Mouse (Mus musculus) myocyte (in vitro differentiated cells): ENCODE measurements around the gene Dapk2.
A peak's percentile ranks its signal among the peaks of the same experiment; 100 is the strongest.

Experiments
- CEBPB ChIP-seq: IDR thresholded peaks from 2 replicates; pipeline ENCODE4 v1.6.1; 2011; ENCODE audit warnings: mild to moderate bottlenecking, moderate library complexity; ENCODE audit not compliant: poor library complexity, insufficient read depth, severe bottlenecking
- MYOD1 ChIP-seq, 3 experiments: IDR thresholded peaks; one replicate each; pipeline ENCODE4 v1.6.1; 2011; ENCODE audit warnings: control low read depth in 2 of 3, low read depth in 2 of 3, mild to moderate bottlenecking in 2 of 3, moderate library complexity in 1 of 3; ENCODE audit not compliant: insufficient read length in 2 of 3, control insufficient read depth in 1 of 3
- TCF12 ChIP-seq: IDR thresholded peaks from one replicate; pipeline ENCODE4 v1.6.1; 2011; ENCODE audit warnings: mild to moderate bottlenecking, control low read depth; ENCODE audit not compliant: poor library complexity, insufficient read depth, severe bottlenecking
- TCF3 ChIP-seq: IDR thresholded peaks from one replicate; pipeline ENCODE4 v1.6.1; 2011; ENCODE audit warnings: low read depth, control low read depth; ENCODE audit not compliant: insufficient read length

- TF ChIP-seq MYOD1 (IDR thresholded peaks at IDR 0.05; ENCODE audit: control insufficient read depth in 1 of 3, insufficient read length in 2 of 3, low read depth in 2 of 3) (peak in 1 of 3 experiments; percentile 52), TCF3 (no peak), TCF12 (no peak), CEBPB (no peak)
These were observed 61.1 kb downstream of the Dapk2 start for GRCm38 (mm10) chr9:66218917-66219725.
